Mouse (Mus musculus) NIH3T3 (cell line): ENCODE results near the gene Elmsan1.

ENCODE experiments used
- DNase-seq: peaks from one replicate; pipeline ENCODE4 v3.0.0-alpha.2; 2012; ENCODE audit warnings: low read depth

Elmsan1 gene

GRCm38 (mm10) chr12:84192741-84193641, 25.7 kb downstream of the Elmsan1 start:
- peak; percentile 76 for DNase-seq

- no peak for DNase-seq
These were observed 26.4 kb downstream of the Elmsan1 start for GRCm38 (mm10) chr12:84192280-84192679.

DNA sequence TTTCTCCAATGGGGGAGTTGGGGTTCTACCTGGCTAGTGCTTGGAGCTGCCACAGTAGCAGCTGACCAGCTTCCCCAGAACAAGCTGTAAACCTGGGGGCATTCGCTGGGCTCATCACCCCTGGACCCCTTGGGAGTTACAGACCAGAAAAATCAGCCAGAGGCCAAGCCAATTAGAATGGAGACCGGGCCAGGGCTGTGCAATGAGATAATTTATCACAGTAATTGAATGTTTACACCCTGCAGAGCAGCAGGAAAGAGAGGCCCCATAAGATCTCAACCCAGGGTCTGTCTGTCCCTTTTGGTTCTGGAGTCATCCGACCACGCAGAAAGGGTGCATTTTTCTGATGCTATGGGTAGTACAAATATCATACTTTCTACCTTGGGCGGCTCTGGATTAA, 26.9 kb downstream of the Elmsan1 start:
- DNase-seq, result no peak

DNA sequence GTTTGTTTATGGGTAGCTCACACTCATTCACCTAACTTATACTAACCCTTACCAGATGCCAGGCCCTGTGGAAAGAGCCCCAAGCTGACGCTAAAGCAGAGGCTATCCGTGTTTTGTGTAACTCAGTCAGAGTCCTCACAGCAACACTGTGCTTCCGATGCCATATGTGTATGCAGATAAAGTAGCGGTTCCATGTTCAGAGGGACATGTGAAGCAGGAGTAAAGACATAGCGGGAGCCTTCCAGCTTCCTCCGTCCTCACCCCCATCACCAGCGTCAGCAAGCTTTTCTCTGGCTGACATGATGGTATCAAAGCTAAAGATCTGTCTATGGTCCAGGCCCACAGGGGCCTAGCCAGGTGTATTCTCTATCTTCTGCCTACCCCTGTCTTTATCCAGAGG, 27.5 kb downstream of the Elmsan1 start:
- no peak for DNase-seq

DNA sequence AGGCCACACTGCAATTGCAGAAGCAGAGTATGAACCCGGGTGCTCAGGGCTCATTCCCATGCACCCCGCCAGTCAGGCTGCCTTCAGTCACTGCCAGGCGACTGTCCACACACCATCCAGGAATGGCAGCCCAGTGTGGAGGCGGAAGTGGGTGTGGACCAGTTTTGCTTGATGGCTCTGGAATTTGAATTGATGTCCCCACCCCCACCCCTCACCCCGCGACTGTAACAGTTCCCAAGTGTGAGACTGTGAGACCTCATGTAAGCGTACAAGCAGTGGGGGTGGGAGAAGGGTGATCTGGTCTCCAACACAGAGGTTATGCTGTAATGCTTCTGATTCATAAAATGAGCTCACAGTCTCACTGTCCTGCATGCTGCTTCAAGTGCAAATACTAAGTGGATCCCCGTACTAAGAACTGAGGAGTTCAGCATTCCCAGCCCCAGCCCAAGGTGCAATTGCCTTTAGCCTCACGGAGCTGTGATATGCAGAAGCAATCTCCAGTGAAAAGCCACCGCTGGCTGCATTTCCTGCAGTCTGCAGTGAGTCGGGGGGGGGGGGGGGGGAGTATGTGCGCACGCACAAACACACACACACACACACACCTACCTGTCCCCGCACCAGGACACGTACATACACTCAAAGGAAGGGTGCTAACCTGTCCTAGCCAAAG, 28.4 kb downstream of the Elmsan1 start:
- DNase-seq, result peak; percentile 50

- no peak for DNase-seq
These were observed 29.7 kb downstream of the Elmsan1 start for GRCm38 (mm10) chr12:84188881-84189444.

DNA sequence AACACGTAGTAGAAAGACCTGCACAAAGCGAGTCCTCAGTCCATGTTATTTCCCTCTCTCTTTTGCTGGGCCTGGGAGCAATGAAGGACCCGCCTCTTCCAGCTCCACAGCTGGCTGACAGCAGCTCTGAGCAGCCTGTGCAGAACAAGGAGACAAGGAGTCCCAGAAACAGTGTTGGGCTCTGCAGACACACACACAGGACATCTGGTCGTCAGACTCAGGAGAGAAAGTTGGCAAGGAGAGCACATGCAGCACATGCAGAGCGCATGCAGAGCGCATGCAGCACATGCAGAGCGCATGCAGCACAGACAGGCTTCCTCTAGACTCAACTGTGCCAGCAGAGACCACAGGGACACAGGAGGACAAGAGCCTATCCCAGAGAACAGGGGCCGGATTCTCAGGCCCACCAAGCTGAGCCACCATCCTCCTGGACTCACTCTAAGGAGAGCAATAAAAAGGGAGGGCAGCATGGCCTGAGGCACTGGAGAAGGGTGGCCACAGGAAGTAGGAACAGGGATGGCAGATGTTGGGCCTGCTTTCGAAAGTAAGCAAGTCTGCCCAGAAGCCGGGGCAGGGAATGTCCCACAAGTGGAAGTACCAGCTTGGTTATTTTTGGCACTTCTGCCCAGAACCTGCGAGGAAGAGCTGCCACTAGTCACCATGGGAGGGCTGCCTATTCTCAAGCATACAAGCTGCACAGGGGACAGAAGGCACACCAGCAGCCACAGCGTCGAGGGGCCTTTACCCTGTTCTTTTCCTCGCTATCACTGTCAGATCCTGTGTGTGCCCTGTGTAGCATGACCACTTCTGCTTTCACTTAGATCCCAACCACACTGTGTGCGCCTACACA, 30.7 kb downstream of the Elmsan1 start:
- no peak for DNase-seq

DNA sequence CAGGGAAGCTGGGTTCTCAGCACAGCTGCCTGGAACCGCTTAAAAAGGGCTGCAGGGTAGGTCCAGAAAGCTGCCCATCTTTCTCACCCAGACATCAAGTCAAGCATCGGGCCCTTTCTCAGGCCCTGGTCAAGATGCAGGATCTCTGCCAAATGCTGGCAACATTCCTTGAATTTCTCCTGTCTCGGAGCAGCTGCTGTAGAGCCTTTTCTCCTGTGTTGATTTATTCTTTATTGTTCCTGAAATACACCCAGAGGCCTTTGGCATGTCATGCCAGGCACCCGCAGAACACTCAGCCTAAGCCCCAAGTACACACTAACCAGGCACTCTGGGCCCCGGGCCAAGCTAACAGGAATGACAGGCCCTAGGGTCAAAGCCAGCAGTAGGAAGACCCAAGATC, 31.7 kb downstream of the Elmsan1 start:
- DNase-seq, result no peak

DNA sequence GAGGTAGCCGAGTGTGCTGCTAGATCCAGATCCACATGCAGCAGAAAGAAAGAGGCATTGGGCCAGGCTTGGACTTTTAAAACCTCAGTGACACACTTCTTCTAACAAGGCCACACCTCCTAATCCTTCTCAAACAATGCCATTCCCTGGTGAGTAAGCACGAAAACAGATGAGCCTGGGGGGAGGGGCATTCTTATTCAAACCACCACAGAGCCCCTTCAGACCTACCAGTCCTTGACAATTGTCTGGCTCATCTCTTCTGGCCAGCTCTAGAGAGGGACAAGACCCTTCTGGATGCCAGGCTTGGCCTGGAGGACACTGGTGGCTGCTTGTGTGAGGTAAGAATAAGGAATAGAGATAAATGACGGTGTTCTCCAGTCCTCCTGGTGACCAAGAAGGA, 32.1 kb downstream of the Elmsan1 start:
- no peak for DNase-seq

DNA sequence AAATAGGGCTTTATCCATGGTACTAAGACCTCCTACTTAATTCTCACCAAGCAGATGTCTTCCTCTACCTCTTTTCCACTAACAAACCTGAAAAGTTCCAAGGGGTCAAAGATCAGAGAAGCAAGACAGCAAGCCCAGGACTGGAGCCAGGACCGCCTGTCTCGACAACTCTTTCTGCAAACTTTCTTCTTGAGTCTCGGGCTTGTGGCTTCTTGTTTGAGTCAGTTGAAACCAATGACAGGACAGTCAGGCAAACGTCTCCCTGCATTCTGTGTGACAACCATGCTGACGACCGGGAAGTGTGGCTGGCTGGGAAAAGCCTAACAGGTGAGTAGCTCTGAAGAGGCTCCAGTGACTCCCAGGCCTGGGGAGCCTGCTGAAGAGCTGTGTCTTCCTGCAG, 33.1 kb downstream of the Elmsan1 start:
- no peak for DNase-seq

DNA sequence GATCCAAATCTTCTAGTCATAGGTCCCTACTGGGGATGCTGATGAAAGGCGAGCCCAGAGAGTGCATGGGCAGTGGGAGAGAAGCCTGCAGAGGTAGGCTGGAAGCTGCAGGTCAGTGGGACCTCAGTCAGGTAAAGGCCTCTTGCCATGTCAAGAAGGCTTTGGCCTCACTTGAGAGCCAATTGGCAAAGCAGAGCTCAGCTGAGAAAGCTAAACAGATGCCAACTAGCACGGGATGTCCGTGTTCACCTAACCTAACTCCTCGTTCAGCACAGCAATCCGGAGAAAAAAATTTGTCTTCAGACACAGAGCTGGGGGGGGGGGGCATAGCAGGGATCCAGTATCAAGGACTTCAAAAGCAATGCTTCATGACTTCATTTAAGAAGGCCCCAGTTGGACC, 33.7 kb downstream of the Elmsan1 start:
- no peak for DNase-seq

- DNase-seq, result no peak
These were observed 36.7 kb downstream of the Elmsan1 start for GRCm38 (mm10) chr12:84181999-84182398.

DNA sequence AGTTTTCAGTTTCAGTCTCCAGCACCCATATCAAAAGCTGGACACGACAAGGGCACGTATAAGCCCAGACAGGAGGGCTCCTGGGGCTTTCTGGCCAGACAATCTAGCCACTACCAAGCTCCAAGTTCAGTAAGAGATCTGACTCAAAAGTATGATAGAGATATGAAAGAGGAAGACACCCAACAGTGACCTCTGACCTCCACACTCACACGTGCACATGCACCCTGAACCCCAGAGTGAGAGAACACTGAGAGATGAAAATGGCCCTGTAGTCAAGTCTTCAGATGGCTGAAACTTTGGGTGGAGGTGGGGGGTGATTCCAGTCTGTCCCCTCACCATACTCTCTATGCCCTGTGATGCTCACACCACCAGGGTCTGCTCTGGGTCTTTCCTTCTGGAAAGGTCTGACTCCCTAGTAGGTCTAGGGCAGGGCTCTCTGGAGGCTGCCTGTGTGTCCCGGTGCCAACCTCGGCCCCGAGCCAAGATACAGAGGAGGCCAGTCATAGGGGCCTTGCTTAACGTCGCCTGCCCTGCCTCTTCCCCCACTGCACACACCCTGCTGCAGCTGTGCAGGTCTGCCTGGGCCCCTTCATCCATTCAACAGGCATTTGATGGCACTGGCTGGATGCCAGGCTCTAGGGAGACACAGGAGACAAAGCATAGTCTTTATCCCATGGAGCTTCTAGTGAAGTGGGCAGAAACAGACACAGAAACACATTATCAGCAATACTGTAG, 37.8 kb downstream of the Elmsan1 start:
- DNase-seq, result peak; percentile 68

GRCm38 (mm10) chr12:84180090-84180489, 38.6 kb downstream of the Elmsan1 start:
- no peak for DNase-seq

GRCm38 (mm10) chr12:84178652-84179445, 39.8 kb downstream of the Elmsan1 start:
- DNase-seq, result no peak

DNA sequence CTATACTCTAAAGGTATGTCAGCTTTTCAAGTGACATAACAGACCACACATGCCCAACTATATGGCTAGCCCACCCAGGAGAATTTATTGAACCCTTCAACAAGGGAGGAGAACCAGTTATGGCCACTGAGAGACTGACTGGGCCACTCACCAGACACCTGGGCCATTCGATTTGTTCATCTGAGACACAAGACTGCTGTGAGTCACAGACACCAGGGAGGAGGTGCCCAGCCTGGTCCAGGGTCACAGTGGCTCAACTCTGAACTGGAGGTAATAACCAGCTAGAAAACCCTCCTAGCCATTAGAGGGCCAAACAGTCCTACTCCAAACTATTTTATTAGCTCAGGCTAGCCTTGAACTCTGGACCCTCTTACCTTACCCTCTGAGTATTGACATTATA, 40.6 kb downstream of the Elmsan1 start:
- DNase-seq, result no peak

- no peak for DNase-seq
These were observed 41.6 kb downstream of the Elmsan1 start for GRCm38 (mm10) chr12:84176886-84177765.

DNA sequence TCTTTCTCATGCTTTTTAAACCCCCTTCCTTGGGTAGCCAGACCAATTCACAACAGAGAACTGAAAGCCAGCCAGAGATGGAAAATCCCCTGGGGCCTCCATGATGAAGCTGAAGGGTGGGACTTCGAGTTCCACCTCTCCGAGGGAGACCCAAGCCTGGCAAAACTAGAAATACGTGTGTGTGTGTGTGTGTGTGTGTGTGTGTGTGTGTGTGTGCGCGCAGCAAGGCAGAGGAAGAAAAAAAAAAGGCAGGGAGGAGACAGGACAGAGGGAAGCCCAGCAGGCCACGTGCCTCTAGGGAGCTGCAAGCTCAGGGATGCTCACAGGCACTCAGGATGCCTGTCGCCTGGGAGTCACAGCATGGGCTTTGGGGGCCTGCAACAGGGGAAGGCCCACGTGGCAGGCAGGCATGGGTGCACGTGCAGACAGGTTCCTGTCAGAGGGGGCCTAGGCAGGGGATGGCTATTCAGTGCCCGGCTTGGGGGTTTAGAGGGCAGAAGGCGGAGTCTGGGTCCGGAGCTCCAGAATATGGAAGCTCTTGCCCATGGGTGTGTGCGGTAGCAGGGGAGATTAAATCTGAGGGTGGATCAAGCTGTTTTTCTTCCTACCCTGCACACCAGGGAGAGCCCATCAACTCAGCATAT, 42.4 kb downstream of the Elmsan1 start:
- DNase-seq, result peak; percentile 75

DNA sequence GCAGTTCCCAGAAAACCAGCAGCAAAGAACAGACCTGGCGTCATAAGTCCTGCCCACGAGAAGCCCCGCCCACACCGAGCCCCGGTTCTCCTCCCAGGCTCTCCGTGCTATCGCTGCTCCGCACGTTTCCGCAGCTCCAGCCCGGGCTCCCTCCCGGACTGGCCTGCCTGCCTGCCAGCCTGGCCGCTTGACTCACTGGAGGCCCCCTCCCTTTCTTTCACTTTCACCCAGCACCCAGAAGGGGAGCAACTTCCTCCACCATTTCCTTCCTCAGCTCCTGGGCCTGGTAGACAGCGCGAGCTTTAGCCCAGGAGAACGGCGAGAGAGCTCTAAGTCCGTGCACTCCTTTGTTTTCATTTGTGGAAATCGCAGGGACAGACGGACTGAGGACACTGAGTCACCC, 43.0 kb downstream of the Elmsan1 start:
- peak; percentile 93 for DNase-seq
